In genomic region chr5:3941240-3941639, GRCm38 (mm10) we compare ENCODE assay signal across 27 mouse cellular contexts. TPM values are rescaled to one million over a fixed set of nuclear protein-coding genes. Genes with fewer than 3 reads are reported as not detected.
A peak's percentile ranks its signal among the peaks of the same experiment; 100 is the strongest.
DNase-seq lines count a peak whose midpoint lies in the region; ATAC-seq and TF ChIP-seq lines count a peak whose summit lies in the region.
"Had no signal": no experiment of that assay in that cellular context is flagged by ENCODE, and none has a peak within 500 bp of the region (broad histone marks: within the 10 kb centered on the region; RNA-seq: fewer than 3 reads in every experiment).

No protein-coding gene starts in this region.

- H3K27ac ChIP-seq in left cerebral cortex, adult 2 months: no peak overlapping the region
- H3K27ac ChIP-seq: gastrocnemius, adult 2 months; hindbrain, embryonic 12.5 days; kidney, postnatal 0 days; limb, embryonic 13.5 days; lung, embryonic 15.5 days; stomach, postnatal 0 days had no signal

- DNase-seq in frontal cortex, postnatal 25 days (ENCODE audit: low spot score in 2 of 2): no peak
- peak; percentile 52 for DNase-seq in left cerebral cortex, adult 11 months (ENCODE audit: low spot score)
- no peak for DNase-seq in left cerebral cortex, adult 2 months (ENCODE audit: extremely low spot score in 1 of 2, low spot score in 2 of 2)
- DNase-seq in brain, adult 2 months (ENCODE audit: low read depth, low spot score): peak; percentile 81
- peak; percentile 60 for DNase-seq in brain, embryonic 14.5 days (ENCODE audit: low read depth)
- DNase-seq in yolk sac, embryonic 10.5 days (ENCODE audit: low spot score): no peak
- DNase-seq in urinary bladder, adult 2 months (ENCODE audit: low spot score): no peak
- DNase-seq: adrenal gland, postnatal 25 days; B cell, adult 2 months; cerebellum, adult 8-10 months; cerebellum, postnatal 25 days; gastrocnemius, adult 2 months; gastrocnemius, postnatal 36 days; heart, adult 18-20 months; heart, postnatal 36 days; kidney, adult 8-10 months; right cerebral cortex, postnatal 4 days; thymus, adult 2 months; thymus, postnatal 4 days had no signal

- intact Hi-C loops in left cerebral cortex, adult 2 months (cut with DNase I): no loop called here

- no peak overlapping the region for H3K4me3 ChIP-seq in left cerebral cortex, adult 2 months
- H3K4me3 ChIP-seq: gastrocnemius, adult 2 months; hindbrain, embryonic 12.5 days; limb, embryonic 13.5 days; lung, embryonic 15.5 days had no signal

- peak; percentile 94 for ATAC-seq in frontal cortex, adult (ENCODE audit: low TSS enrichment)
- ATAC-seq: intestine, embryonic 16.5 days; midbrain, embryonic 16.5 days had no signal

- TF ChIP-seq CTCF in left cerebral cortex, adult 2 months (IDR thresholded peaks at IDR 0.05): no peak
- TF ChIP-seq CTCF in brain, embryonic 14.5 days (IDR thresholded peaks at IDR 0.05; ENCODE audit: borderline replicate concordance, extremely low read depth, insufficient read depth, insufficient read length): no peak

- TF ChIP-seq POLR2A in brain, embryonic 14.5 days (IDR thresholded peaks at IDR 0.05; ENCODE audit: borderline replicate concordance, extremely low read depth, insufficient read depth, insufficient read length, poor library complexity, severe bottlenecking): no peak

RNA-seq across cellular contexts. Expression of gene Akap9, which starts 13.4 kb away (rescaled TPM):
- 100 to 1,000 TPM in 1 of 2 experiments, 10 to 100 TPM in 1; 85.8 to 101 TPM for total RNA-seq in left cerebral cortex, adult 2 months (2021)
- 61.0 and 79.1 TPM in 2 replicates for polyA plus RNA-seq in brain, embryonic 14.5 days (2012; rRNA removed)
- 28.4 and 29.4 TPM in 2 replicates for polyA plus RNA-seq in urinary bladder, adult 2 months (2012; rRNA removed)

RNA-seq across cellular contexts. Expression of gene Mterf1a, which starts 47.5 kb away (rescaled TPM):
- total RNA-seq in left cerebral cortex, adult 2 months (2021): 1 to 10 TPM; 8.4 to 9.1 TPM
- polyA plus RNA-seq in brain, embryonic 14.5 days (2012; rRNA removed): 5.2 and 6.1 TPM in 2 replicates
- 6.2 and 7.2 TPM in 2 replicates for polyA plus RNA-seq in urinary bladder, adult 2 months (2012; rRNA removed)

Comparison
In these comparisons a context has a peak if more than half of its experiments do, and no peak if none do; other contexts are left out.
1. DNase-seq: peak in left cerebral cortex, adult 11 months (single experiment), brain, adult 2 months (single experiment) and brain, embryonic 14.5 days (single experiment); none in frontal cortex, postnatal 25 days (0 of 2), left cerebral cortex, adult 2 months (0 of 2), yolk sac, embryonic 10.5 days (single experiment) and urinary bladder, adult 2 months (single experiment).